ENCODE assay signal across 8 mouse cellular contexts in the genomic region with DNA sequence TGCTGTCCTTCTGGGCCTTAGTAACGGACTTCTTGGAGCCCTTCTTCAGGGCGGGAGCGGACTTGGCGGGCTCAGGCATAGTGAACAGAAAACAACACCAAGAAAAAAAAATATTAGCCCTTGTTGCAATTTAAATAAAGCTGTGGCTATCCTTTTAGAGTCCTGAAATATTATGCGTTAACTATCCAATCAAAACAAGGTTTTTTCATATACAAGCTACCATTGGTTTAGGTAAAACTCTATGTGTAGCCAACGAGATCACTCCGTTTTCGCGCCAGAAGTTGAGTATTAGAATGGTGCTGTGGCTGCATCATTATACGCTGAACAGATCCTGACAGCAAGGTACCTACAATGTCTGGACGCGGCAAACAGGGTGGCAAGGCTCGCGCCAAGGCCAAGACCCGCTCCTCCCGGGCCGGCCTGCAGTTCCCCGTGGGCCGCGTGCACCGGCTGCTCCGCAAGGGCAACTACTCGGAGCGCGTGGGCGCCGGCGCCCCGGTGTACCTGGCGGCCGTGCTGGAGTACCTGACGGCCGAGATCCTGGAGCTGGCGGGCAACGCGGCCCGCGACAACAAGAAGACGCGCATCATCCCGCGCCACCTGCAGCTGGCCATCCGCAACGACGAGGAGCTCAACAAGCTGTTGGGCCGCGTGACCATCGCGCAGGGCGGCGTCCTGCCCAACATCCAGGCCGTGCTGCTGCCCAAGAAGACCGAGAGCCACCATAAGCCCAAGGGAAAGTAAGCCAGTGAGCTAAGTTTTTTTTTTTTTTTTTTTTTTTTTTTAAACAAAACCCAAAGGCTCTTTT. TPM values are rescaled to one million over a fixed set of nuclear protein-coding genes. Genes with fewer than 3 reads are reported as not detected.
DNase-seq lines count a peak whose midpoint lies in the region; ATAC-seq and TF ChIP-seq lines count a peak whose summit lies in the region.
"Not testable (repeated sequence)": the region's sequence is repeated elsewhere in the genome, so short reads cannot be mapped to it uniquely, and the experiment has no call there.

Gene Hist1h2af (plus strand): TSS at position 347 of the 808 bp plus-strand sequence.

- not testable (repeated sequence) for H3K36me3 ChIP-seq in hindbrain, embryonic 16.5 days (ENCODE audit: control insufficient read depth, insufficient read depth, low read length)

- peak; percentile 50 for DNase-seq in T-cell, adult 2 months (ENCODE audit: low spot score)
- DNase-seq in cerebellum, postnatal 36 days: peak; percentile 59 to 70
- peak; percentile 61 for DNase-seq in gastrocnemius, adult 2 months
- peak; percentile 77 for DNase-seq in left cerebral cortex, adult 11 months (ENCODE audit: low spot score)
- peak; percentile 68 for DNase-seq in lung, postnatal 14 days
- peak; percentile 58 for DNase-seq in ovary, postnatal 36 days (ENCODE audit: low spot score)
- peak; percentile 76 for DNase-seq in thymus, postnatal 25 days

- intact Hi-C loops in gastrocnemius, adult 2 months (cut with DNase I): loop anchor here (5.0 kb wide), 2 partner anchors 49 to 1821 kb away; partner anchors contain the start of gene Hist1h4d

- H3K27ac ChIP-seq in gastrocnemius, adult 2 months: peak within 1 kb of the TSS; percentile 28; the same call in 1 of the 2 replicates
- peak within 1 kb of the TSS; percentile 76 for H3K27ac ChIP-seq in hindbrain, embryonic 16.5 days (ENCODE audit: low read depth, low read length)

- H3K4me3 ChIP-seq in gastrocnemius, adult 2 months: peak within 1 kb of the TSS; percentile 91
- H3K4me3 ChIP-seq in hindbrain, embryonic 16.5 days (ENCODE audit: low read length): peak within 1 kb of the TSS; percentile 48

- not testable (repeated sequence) for H3K9me3 ChIP-seq in hindbrain, embryonic 16.5 days (ENCODE audit: control insufficient read depth, low read length)

- ATAC-seq in hindbrain, embryonic 16.5 days: peak; percentile 54

- WGBS in hindbrain, embryonic 16.5 days: 0% methylated on average over 24 of the region's 53 CpGs

- TF ChIP-seq CTCF in gastrocnemius, adult 2 months (IDR thresholded peaks at IDR 0.05): 0 out of 2 replicates have a peak, but pooled peaks have one; percentile 6

- not testable (repeated sequence) for H3K27me3 ChIP-seq in hindbrain, embryonic 16.5 days (replicated peaks; ENCODE audit: control insufficient read depth, insufficient read depth, low read length)

- peak within 1 kb of the TSS; percentile 63 for H3K4me2 ChIP-seq in hindbrain, embryonic 16.5 days (ENCODE audit: low read length)

- H3K9ac ChIP-seq in hindbrain, embryonic 16.5 days (ENCODE audit: low read depth, low read length): peak within 1 kb of the TSS; percentile 47

- H3K4me1 ChIP-seq in hindbrain, embryonic 16.5 days (ENCODE audit: control insufficient read depth, insufficient read depth, low read depth, low read length): peaks cover 25% of the 10 kb centered on the region

RNA-seq across cellular contexts. Expression of gene Hist1h2af, which starts in this region (rescaled TPM):
- total RNA-seq in gastrocnemius, adult 2 months (2021): 1 to 10 TPM in 1 of 2 experiments, not detected in 1; 2.0 TPM
- not detected in 2 replicates for polyA plus RNA-seq in hindbrain, embryonic 16.5 days (2015; fragmentation: Nextera tagmentation; extraction: Ambion mirVana)

Comparison
In these comparisons a context has a peak if more than half of its experiments do, and no peak if none do; other contexts are left out.
1. Peak in every context shown above with its lines: DNase-seq, ATAC-seq, H3K4me3 ChIP-seq and H3K27ac ChIP-seq.
2. Peak in ATAC-seq, H3K4me3 ChIP-seq, H3K27ac ChIP-seq, H3K9ac ChIP-seq and H3K4me2 ChIP-seq in hindbrain, embryonic 16.5 days; RNA of the gene not detected or under 1 TPM.